Mouse (Mus musculus): ENCODE data around the gene Kcnj6. TPM values are rescaled to one million over a fixed set of nuclear protein-coding genes. Genes with fewer than 3 reads are reported as not detected.
"Not testable (repeated sequence)": the region's sequence is repeated elsewhere in the genome, so short reads cannot be mapped to it uniquely, and the experiment has no call there.

Kcnj6 gene
- total RNA-seq, 2 experiments from 2014 or later: not detected

DNA sequence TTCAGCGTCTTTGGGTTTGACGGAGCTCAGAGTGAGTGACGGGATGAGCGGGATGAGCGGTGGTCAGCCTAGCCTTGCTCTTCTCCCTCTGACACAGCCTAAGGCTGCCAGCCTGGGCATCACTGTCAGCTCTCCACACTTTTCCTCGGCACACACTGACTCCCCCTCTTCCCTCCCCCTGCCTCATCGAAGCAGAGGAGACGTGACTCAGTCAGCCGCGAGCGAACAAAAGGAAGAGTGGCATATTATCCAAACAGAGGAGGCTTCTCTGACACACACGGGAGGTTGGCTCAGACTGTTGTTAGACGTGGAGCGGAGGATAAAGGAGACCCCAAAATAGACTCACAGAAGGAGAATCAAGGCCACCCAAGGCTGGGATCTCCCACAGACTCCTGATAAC lies 147.1 kb downstream of the Kcnj6 start:
- DNase-seq: no peak

DNA sequence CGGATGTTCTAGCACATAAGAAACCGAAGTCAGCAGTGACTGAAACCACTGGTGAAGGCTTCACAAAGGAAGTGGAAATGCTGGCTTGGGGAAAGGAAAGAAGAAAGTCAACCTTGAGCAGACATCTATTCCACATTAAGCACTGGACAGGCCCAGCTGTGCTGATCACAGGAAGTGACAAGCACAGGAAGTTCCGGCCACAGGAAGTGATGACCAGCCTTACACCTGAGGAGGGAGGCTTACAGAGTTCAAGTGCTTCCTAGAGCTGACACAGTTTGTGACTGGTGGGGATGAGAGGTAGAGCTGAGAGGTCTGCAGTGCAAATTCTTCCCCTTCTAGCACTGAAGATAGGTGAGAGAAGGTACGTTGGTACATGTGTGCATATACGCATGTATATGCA lies 151.5 kb downstream of the Kcnj6 start:
- no peak for DNase-seq

GRCm38 (mm10) chr16:94844769-94845168 lies 152.7 kb downstream of the Kcnj6 start:
- no peak for DNase-seq

DNA sequence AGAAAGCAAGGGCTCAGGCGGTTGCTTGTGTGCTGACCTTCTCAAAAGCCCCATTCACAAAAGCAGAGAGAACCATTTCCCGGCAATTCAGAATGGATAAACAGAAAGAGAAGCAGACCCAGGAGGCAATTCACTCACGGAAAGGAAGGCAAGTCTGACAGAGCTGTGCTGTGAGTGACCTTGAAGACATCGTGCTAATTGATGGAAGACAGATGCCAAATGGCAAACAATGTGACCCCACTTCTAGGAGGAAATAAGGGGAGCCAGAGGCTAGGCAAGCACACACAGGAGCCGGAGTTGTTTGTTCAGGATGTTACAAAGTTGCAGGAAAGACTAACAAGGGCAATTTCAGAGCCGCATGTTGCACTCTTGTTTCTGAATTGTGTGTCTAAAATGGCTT lies 158.1 kb downstream of the Kcnj6 start:
- DNase-seq: no peak

DNA sequence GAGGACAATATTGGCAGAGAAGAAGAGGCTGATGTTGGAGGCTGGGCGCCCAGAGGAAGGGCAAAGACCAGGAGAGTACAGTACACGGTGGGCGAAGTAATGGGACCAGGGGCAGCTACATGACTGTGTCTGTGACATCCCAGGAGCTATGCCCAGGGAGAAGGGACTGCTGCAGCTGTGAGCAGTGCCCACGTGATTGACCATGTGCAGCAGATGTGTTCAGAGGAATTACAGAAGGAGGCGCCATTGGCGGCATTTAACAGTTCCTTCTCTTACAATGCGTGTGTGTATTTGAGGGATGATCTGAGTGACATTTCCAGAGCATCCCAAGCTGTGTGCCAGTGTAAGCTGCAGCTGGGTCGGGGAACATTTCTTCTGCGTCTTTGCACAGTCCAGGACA lies 159.6 kb downstream of the Kcnj6 start:
- DNase-seq: no peak

GRCm38 (mm10) chr16:94834502-94834901 lies 163.0 kb downstream of the Kcnj6 start:
- no peak for DNase-seq

- peak; percentile 13 for DNase-seq
These were observed 169.3 kb downstream of the Kcnj6 start for GRCm38 (mm10) chr16:94828166-94828565.

- peak; percentile 56 for DNase-seq
These were observed 170.4 kb downstream of the Kcnj6 start for GRCm38 (mm10) chr16:94827092-94827585.

DNA sequence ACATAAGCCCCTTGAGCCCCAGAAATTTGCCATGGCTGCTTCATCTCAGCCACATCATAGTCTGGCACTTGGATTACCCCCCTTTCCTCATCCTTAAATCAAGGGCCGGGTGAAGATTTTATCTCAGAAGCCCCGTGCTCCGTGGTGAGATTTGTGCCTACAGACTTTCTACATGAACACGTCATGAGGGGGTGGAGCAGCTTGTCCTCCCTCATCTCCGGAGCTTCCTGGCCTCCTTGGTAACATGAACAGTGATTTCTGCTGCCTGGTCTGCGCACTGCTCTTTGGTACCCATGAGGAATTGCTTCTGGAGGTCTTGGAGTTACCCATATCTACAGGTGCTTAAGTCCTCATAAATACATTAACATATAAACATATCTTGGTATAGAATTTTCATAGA lies 172.2 kb downstream of the Kcnj6 start:
- no peak for DNase-seq

DNA sequence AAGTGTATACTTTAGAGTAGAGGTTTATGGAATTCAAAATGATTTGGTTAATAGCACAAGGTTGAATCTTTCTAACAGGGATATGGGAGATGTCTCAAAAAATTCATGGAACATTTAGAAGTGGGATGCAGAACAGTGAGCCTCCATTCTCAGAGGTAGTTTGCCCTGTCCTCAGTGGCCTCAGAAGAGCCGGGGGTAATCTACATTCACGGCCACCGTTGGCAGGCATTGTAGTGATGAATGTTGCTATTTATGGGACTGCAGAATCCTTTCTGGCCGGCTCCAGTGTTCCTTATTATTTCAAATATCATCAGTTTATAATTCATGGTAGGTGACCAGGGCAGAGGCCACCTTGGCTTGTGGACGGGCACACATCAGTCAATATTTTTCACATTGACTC lies 174.9 kb downstream of the Kcnj6 start:
- DNase-seq: no peak

GRCm38 (mm10) chr16:94821610-94822009 lies 175.9 kb downstream of the Kcnj6 start:
- DNase-seq: peak; percentile 12

GRCm38 (mm10) chr16:94816391-94816790 lies 181.1 kb downstream of the Kcnj6 start:
- DNase-seq: no peak

DNA sequence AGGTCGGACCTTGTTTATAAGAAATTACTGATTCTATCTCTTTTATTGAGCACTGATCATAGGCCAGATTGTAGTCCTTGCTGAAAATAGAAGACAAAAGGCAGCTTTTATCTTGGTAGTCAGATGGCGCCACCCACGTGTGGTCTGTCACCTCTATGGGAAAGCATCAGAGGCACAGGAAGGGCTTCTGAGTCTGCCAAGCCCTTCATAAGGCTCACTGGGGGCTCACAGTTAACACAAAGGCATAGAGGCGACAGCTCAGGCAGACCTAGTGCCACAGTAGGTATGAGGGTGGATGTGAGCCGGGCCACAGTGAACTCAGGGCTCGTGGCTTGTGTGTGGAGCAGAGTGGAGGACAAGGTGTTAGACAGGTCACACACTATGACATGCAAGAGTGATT lies 181.6 kb downstream of the Kcnj6 start:
- DNase-seq: no peak

GRCm38 (mm10) chr16:94809286-94809685 lies 188.2 kb downstream of the Kcnj6 start:
- DNase-seq: not testable (repeated sequence)

GRCm38 (mm10) chr16:94798241-94798640 lies 199.3 kb downstream of the Kcnj6 start:
- no peak for DNase-seq

GRCm38 (mm10) chr16:94797366-94797765 lies 200.1 kb downstream of the Kcnj6 start:
- no peak for DNase-seq

GRCm38 (mm10) chr16:94793041-94793440 lies 204.5 kb downstream of the Kcnj6 start:
- DNase-seq: no peak

- no peak for DNase-seq
These were observed 207.5 kb downstream of the Kcnj6 start for GRCm38 (mm10) chr16:94789958-94790357.

GRCm38 (mm10) chr16:94788716-94789115 lies 208.8 kb downstream of the Kcnj6 start:
- no peak for DNase-seq

GRCm38 (mm10) chr16:94788165-94788564 lies 209.3 kb downstream of the Kcnj6 start:
- DNase-seq: no peak

DNA sequence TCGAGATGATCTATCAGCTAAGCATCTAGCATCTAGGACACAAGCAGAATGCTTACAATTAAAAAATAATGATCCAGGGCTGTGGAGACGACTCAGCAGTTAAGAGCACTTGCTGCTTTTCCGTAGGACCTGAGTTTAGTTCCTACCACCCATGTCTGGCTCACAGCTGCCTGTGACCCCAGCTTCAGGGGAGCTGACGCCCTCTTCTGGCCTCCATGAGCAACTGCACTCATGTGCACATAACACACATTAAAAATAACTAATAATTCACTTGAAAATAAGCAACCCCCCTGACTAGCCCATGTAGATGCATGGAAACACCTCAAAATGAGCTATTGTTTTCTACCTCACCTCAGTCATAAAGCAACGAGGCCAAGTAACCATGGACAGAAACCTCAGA lies 211.6 kb downstream of the Kcnj6 start:
- no peak for DNase-seq

DNA sequence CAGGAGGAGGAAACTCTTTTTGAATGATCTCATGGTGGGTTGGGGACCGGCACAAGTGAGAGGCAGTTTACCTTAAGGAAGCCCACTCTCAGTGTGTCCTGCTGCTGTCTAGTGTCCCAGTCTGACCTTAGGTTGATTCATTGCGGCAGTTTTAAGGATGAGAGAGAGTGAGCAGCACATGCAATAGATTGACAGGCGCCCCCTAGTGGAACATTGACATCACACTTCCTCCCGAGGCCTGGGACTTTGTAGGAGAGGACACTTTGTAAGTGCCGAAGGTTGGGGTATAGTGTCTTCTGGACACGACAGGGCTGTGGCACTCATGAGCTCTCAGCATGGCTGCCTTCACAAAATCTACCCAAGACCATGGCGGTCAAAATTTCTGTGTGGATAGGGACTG lies 213.8 kb downstream of the Kcnj6 start:
- no peak for DNase-seq

DNA sequence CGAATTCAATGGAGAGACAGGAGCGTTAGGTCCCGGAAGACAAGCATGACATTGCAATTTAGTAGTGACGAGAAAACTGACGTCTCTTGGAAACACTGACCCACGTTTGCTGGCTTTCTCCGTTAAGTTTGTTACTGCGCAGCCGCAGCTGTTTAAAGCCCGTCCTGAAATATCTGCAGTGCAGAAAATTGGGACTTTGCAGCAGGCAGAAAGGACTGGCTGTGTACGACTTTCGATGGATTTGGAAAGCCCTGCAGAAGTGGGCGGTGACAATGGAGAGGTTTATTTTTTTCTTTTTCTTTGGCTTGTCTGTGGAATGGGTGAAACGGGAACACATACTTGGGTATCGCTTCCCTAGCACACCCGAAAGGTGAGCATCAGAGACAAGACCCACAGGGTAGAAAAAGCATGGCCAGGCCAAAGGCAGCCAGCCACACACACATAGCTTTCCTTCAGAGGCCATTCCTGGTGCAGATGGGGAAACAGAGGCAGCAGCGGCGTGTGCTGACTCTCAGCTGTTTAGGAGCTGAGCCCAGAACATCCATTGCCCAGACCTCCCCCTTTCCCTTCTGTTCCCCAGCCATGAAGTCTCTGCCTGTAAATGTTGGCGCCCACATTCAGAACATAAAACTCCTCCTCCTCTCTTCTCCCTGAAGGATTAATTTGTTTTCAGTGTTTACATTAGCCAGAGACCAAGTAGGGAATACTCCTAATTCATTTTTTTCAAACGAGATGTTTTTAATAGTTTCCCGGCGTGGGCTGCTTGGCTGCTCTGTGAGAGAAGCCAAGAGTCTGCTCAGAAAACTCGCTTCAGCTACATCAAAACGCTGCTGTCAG lies 215.2 kb downstream of the Kcnj6 start:
- DNase-seq: no peak

- DNase-seq: no peak
These were observed 223.6 kb downstream of the Kcnj6 start for GRCm38 (mm10) chr16:94773928-94774327.

All from gastrocnemius, postnatal 25 days (tissue).